Mouse (Mus musculus): Measurements from ENCODE around the gene Tmem145. TPM values are rescaled to one million over a fixed set of nuclear protein-coding genes. Genes with fewer than 3 reads are reported as not detected.

The Tmem145 gene
- polyA plus RNA-seq, 1 experiment from 2014 or later, result 14.5 TPM

GRCm38 (mm10) chr7:25363151-25363550, 57.2 kb downstream of the Tmem145 start:
- no peaks in the 10 kb centered on the region for H3K9me3 ChIP-seq (replicated peaks; ENCODE audit: control insufficient read depth, low read length)
- H3K27me3 ChIP-seq (replicated peaks; ENCODE audit: control insufficient read depth, insufficient read depth, low read length), result peaks cover 9% of the 10 kb centered on the region
- H3K9ac ChIP-seq (ENCODE audit: low read length), result no peak overlapping the region
- DNase-seq (ENCODE audit: low spot score), result no peak
- H3K4me3 ChIP-seq (ENCODE audit: low read depth, low read length), result no peak overlapping the region
- H3K4me2 ChIP-seq (ENCODE audit: low read length), result no peak overlapping the region
- H3K27ac ChIP-seq (ENCODE audit: low read depth, low read length), result no peak overlapping the region
- 90% methylated on average over 19 of the region's 19 CpGs for WGBS
- peaks cover 51% of the 10 kb centered on the region for H3K36me3 ChIP-seq (ENCODE audit: control insufficient read depth, insufficient read depth, low read length)
- ATAC-seq, result no peak
- H3K4me1 ChIP-seq (ENCODE audit: control insufficient read depth, insufficient read depth, low read length), result peaks cover 11% of the 10 kb centered on the region

GRCm38 (mm10) chr7:25363632-25364031, 57.7 kb downstream of the Tmem145 start:
- H3K27ac ChIP-seq (ENCODE audit: low read depth, low read length), result no peak overlapping the region
- no peak overlapping the region for H3K9ac ChIP-seq (ENCODE audit: low read length)
- DNase-seq (ENCODE audit: low spot score), result no peak
- no peak overlapping the region for H3K4me3 ChIP-seq (ENCODE audit: low read depth, low read length)
- WGBS, result 97% methylated on average over 17 of the region's 17 CpGs
- no peak overlapping the region for H3K4me2 ChIP-seq (ENCODE audit: low read length)
- peaks cover 14% of the 10 kb centered on the region for H3K27me3 ChIP-seq (replicated peaks; ENCODE audit: control insufficient read depth, insufficient read depth, low read length)
- peaks cover 51% of the 10 kb centered on the region for H3K36me3 ChIP-seq (ENCODE audit: control insufficient read depth, insufficient read depth, low read length)
- no peaks in the 10 kb centered on the region for H3K9me3 ChIP-seq (replicated peaks; ENCODE audit: control insufficient read depth, low read length)
- ATAC-seq, result no peak
- H3K4me1 ChIP-seq (ENCODE audit: control insufficient read depth, insufficient read depth, low read length), result peaks cover 11% of the 10 kb centered on the region

Other genes starting within 250 kb of the Tmem145 start
- 11.2 and 14.2 TPM in 2 replicates for gene Grik5, start 233.8 kb upstream of the Tmem145 start, polyA plus RNA-seq (2014; fragmentation: Nextera tagmentation; extraction: Ambion mirVana)
- 18.9 and 28.4 TPM in 2 replicates for gene Zfp574, start 233.5 kb upstream of the Tmem145 start, polyA plus RNA-seq (2014; fragmentation: Nextera tagmentation; extraction: Ambion mirVana)
- 15.5 and 21.1 TPM in 2 replicates for gene Pou2f2, start 126.4 kb upstream of the Tmem145 start, polyA plus RNA-seq (2014; fragmentation: Nextera tagmentation; extraction: Ambion mirVana)
- 10.8 and 12.5 TPM in 2 replicates for gene Dedd2, start 85.5 kb upstream of the Tmem145 start, polyA plus RNA-seq (2014; fragmentation: Nextera tagmentation; extraction: Ambion mirVana)
- gene Zfp526, start 84.7 kb upstream of the Tmem145 start, polyA plus RNA-seq (2014; fragmentation: Nextera tagmentation; extraction: Ambion mirVana), result 2.3 and 2.8 TPM in 2 replicates
- 20.2 and 20.5 TPM in 2 replicates for gene Gsk3a, start 68.3 kb upstream of the Tmem145 start, polyA plus RNA-seq (2014; fragmentation: Nextera tagmentation; extraction: Ambion mirVana)
- gene Erf, start 55.3 kb upstream of the Tmem145 start, polyA plus RNA-seq (2014; fragmentation: Nextera tagmentation; extraction: Ambion mirVana), result 7.7 and 8.2 TPM in 2 replicates
- gene Cic, start 38.4 kb upstream of the Tmem145 start, polyA plus RNA-seq (2014; fragmentation: Nextera tagmentation; extraction: Ambion mirVana), result 37.4 and 38.7 TPM in 2 replicates
- 574 and 635 TPM in 2 replicates for gene Pafah1b3, start 8.1 kb upstream of the Tmem145 start, polyA plus RNA-seq (2014; fragmentation: Nextera tagmentation; extraction: Ambion mirVana)
- 1.8 and 2.2 TPM in 2 replicates for gene Prr19, start 4.7 kb upstream of the Tmem145 start, polyA plus RNA-seq (2014; fragmentation: Nextera tagmentation; extraction: Ambion mirVana)
- gene Megf8, start 11.1 kb downstream of the Tmem145 start, polyA plus RNA-seq (2014; fragmentation: Nextera tagmentation; extraction: Ambion mirVana), result 13.3 and 17.5 TPM in 2 replicates
- not detected in 2 replicates for gene Cnfn, start 63.6 kb downstream of the Tmem145 start, polyA plus RNA-seq (2014; fragmentation: Nextera tagmentation; extraction: Ambion mirVana)
- gene Lipe, start 92.6 kb downstream of the Tmem145 start, polyA plus RNA-seq (2014; fragmentation: Nextera tagmentation; extraction: Ambion mirVana), result 5.3 and 8.3 TPM in 2 replicates
- not detected in 2 replicates for gene Cxcl17, start 106.8 kb downstream of the Tmem145 start, polyA plus RNA-seq (2014; fragmentation: Nextera tagmentation; extraction: Ambion mirVana)
- gene Ceacam1, start 171.5 kb downstream of the Tmem145 start, polyA plus RNA-seq (2014; fragmentation: Nextera tagmentation; extraction: Ambion mirVana), result 0.95 and 0.99 TPM in 2 replicates
- gene Ceacam2, start 233.8 kb downstream of the Tmem145 start, polyA plus RNA-seq (2014; fragmentation: Nextera tagmentation; extraction: Ambion mirVana), result not detected in 2 replicates